Mouse (Mus musculus): Measurements from ENCODE around the gene Cnih1.
"Not testable (repeated sequence)": the region's sequence is repeated elsewhere in the genome, so short reads cannot be mapped to it uniquely, and the experiment has no call there.

The Cnih1 gene

GRCm38 (mm10) chr14:46787787-46788504 lies at the start of gene Cnih1:
TSS of gene Cnih1 (minus strand) at chr14:46788411.
- peak; percentile 75 to 85 for DNase-seq (ENCODE audit: low spot score in 2 of 2)

- peak in 1 of 2 experiments; percentile 8 for DNase-seq (ENCODE audit: low spot score in 2 of 2)
These were observed 44.4 kb upstream of the Cnih1 start for GRCm38 (mm10) chr14:46832354-46833272.

GRCm38 (mm10) chr14:46831837-46832333 lies 43.7 kb upstream of the Cnih1 start, which contains the start of gene Cgrrf1:
TSS of gene Cgrrf1 (plus strand) at chr14:46832125.
- DNase-seq (ENCODE audit: low spot score in 2 of 2) = peak; percentile 85 to 87

GRCm38 (mm10) chr14:46831295-46831694 lies 43.1 kb upstream of the Cnih1 start:
- no peak for DNase-seq (ENCODE audit: low spot score in 2 of 2)

- no peak for DNase-seq (ENCODE audit: low spot score in 2 of 2)
These were observed 39.2 kb upstream of the Cnih1 start for GRCm38 (mm10) chr14:46827430-46827829.

- DNase-seq (ENCODE audit: low spot score in 2 of 2) = no peak
These were observed 35.8 kb upstream of the Cnih1 start for GRCm38 (mm10) chr14:46823996-46824395.

- DNase-seq (ENCODE audit: low spot score in 2 of 2) = peak; percentile 93 to 94
These were observed 33.9 kb upstream of the Cnih1 start, which contains the start of gene Gmfb for GRCm38 (mm10) chr14:46821873-46822716. TSS of gene Gmfb (minus strand) at chr14:46822242.

GRCm38 (mm10) chr14:46821271-46821872 lies 33.2 kb upstream of the Cnih1 start:
- DNase-seq (ENCODE audit: low spot score in 2 of 2) = peak in 1 of 2 experiments; percentile 8

GRCm38 (mm10) chr14:46819961-46820360 lies 31.8 kb upstream of the Cnih1 start:
- not testable (repeated sequence) for DNase-seq (ENCODE audit: low spot score in 2 of 2)

- DNase-seq (ENCODE audit: low spot score in 2 of 2) = no peak
These were observed 30.5 kb upstream of the Cnih1 start for GRCm38 (mm10) chr14:46818743-46819142.

GRCm38 (mm10) chr14:46816916-46817622 lies 28.9 kb upstream of the Cnih1 start:
- DNase-seq (ENCODE audit: low spot score in 2 of 2) = no peak

- no peak for DNase-seq (ENCODE audit: low spot score in 2 of 2)
These were observed 27.4 kb upstream of the Cnih1 start for GRCm38 (mm10) chr14:46815640-46816039.

GRCm38 (mm10) chr14:46807927-46808326 lies 19.7 kb upstream of the Cnih1 start:
- no peak for DNase-seq (ENCODE audit: low spot score in 2 of 2)

- no peak for DNase-seq (ENCODE audit: low spot score in 2 of 2)
These were observed 18.0 kb upstream of the Cnih1 start for GRCm38 (mm10) chr14:46806186-46806585.

GRCm38 (mm10) chr14:46803791-46804190 lies 15.6 kb upstream of the Cnih1 start:
- DNase-seq (ENCODE audit: low spot score in 2 of 2) = no peak

GRCm38 (mm10) chr14:46803259-46803658 lies 15.0 kb upstream of the Cnih1 start:
- no peak for DNase-seq (ENCODE audit: low spot score in 2 of 2)

GRCm38 (mm10) chr14:46800684-46801345 lies 12.6 kb upstream of the Cnih1 start:
- DNase-seq (ENCODE audit: low spot score in 2 of 2) = no peak

- DNase-seq (ENCODE audit: low spot score in 2 of 2) = no peak
These were observed 5.9 kb upstream of the Cnih1 start for GRCm38 (mm10) chr14:46794157-46794556.

- DNase-seq (ENCODE audit: low spot score in 2 of 2) = no peak
These were observed 2.5 kb upstream of the Cnih1 start for GRCm38 (mm10) chr14:46790723-46791122.

- DNase-seq (ENCODE audit: low spot score in 2 of 2) = no peak
These were observed 2.1 kb upstream of the Cnih1 start for GRCm38 (mm10) chr14:46790303-46790702.

All from frontal cortex, postnatal 14 days (tissue).